Mouse (Mus musculus) heart, embryonic 14.5 days (tissue): ENCODE results near the gene Tmprss11d. TPM values are rescaled to one million over a fixed set of nuclear protein-coding genes. Genes with fewer than 3 reads are reported as not detected.
"Not testable (repeated sequence)": the region's sequence is repeated elsewhere in the genome, so short reads cannot be mapped to it uniquely, and the experiment has no call there.

Experiments used
- ATAC-seq: fragments of 200-750 bp; cut with Nextera tagmentation; 2 replicates; pipeline ENCODE4 v1.8.0; 2017; ENCODE audit warnings: low read depth, moderate TSS enrichment; ENCODE audit not compliant: insufficient number of reproducible peaks, insufficient read depth, low FRiP score
- H3K27ac ChIP-seq, 2 experiments: fragments of 200-500 bp in 1 of 2; fragments of 300-500 bp in 1 of 2; sonication (generic) in 1 of 2; replicated peaks in 1 of 2; 2 replicates each; pipeline ENCODE4 v1.5.1; 2012 to 2014; ENCODE audit warnings: low read depth in 2 of 2, low read length in 2 of 2, control low read depth in 1 of 2, mild to moderate bottlenecking in 1 of 2, mixed read lengths in 1 of 2; ENCODE audit not compliant: control insufficient read depth in 1 of 2, insufficient read depth in 1 of 2
- H3K27me3 ChIP-seq: fragments of 300-500 bp; sonication (generic); 2 replicates; pipeline ENCODE4 v1.6.1; 2014; ENCODE audit warnings: mild to moderate bottlenecking, low read length, control low read depth; ENCODE audit not compliant: control insufficient read depth, insufficient read depth
- H3K36me3 ChIP-seq: fragments of 300-500 bp; sonication (generic); 2 replicates; pipeline ENCODE4 v1.6.1; 2014; ENCODE audit warnings: mild to moderate bottlenecking, control low read depth, low read length, mixed read lengths; ENCODE audit not compliant: control insufficient read depth, insufficient read depth
- H3K4me1 ChIP-seq, 2 experiments: fragments of 200-500 bp in 1 of 2; fragments of 300-500 bp in 1 of 2; sonication (generic) in 1 of 2; 2 replicates each; pipeline ENCODE4 v1.6.1; 2012 to 2014; ENCODE audit warnings: low read length in 2 of 2, control low read depth in 1 of 2, mixed read lengths in 1 of 2; ENCODE audit not compliant: control insufficient read depth in 2 of 2, insufficient read depth in 2 of 2
- H3K4me2 ChIP-seq: fragments of 300-500 bp; sonication (generic); 2 replicates; pipeline ENCODE4 v1.6.1; 2014; ENCODE audit warnings: mild to moderate bottlenecking, low read length
- H3K4me3 ChIP-seq, 2 experiments: fragments of 200-500 bp in 1 of 2; fragments of 300-500 bp in 1 of 2; sonication (generic) in 1 of 2; 2 replicates each; pipeline ENCODE4 v1.5.1; 2012 to 2014; ENCODE audit warnings: low read length in 2 of 2, mild to moderate bottlenecking in 2 of 2, control low read depth in 1 of 2, low read depth in 1 of 2, moderate library complexity in 1 of 2; ENCODE audit not compliant: control insufficient read depth in 1 of 2, insufficient read depth in 1 of 2
- H3K9ac ChIP-seq: fragments of 300-500 bp; sonication (generic); 2 replicates; pipeline ENCODE4 v1.6.1; 2014; ENCODE audit warnings: mild to moderate bottlenecking, low read length
- H3K9me3 ChIP-seq: fragments of 300-500 bp; sonication (generic); 2 replicates; pipeline ENCODE4 v1.6.1; 2016; ENCODE audit warnings: low read length, control low read depth; ENCODE audit not compliant: control insufficient read depth
- WGBS: fragments of 180-500 bp; shearing (Covaris S2); extraction: QIAGEN DNeasy Blood & Tissue Kit; methylation state at CpG from one replicate; pipeline ENCODE4 v1.1.7; 2014; 5-methylcytosine and 5-hydroxymethylcytosine counted together
- polyA plus RNA-seq: library from polyadenylated mRNA; unstranded; fragments of >200 nt; fragmentation: Nextera tagmentation; extraction: Ambion mirVana; gene quantifications from 2 replicates; pipeline ENCODE4 v1.2.1, GENCODE M21; 2014

Gene Tmprss11d
- polyA plus RNA-seq, 1 experiment from 2014 or later = not detected

DNA sequence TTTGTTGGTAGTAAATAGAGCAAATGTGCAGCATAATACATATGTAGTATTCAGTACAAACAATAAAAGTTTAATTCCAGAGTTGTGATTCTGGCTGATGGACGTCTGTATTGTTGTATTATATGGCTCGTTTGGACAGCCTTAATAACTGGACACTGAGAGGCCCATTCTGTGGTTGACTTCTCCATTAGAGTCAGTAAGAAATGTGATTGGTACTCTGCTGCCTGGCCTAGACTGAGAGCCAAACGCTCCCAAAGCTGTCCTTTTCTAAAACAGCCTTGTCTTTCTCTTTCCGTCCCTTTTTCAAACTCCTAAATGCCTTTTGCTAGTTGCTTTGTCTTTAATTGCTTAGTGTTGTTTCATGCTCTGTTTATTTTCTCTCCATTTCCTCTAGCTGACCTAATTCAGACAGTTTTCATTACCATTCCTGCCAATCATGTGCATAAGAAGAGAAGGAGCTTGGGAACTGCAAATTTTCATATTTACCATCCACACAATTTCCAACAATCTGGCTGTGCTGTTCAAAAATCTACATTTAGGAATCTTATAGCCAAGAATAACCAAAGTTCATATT is 13.7 kb downstream of the Tmprss11d start:
- Histone ChIP-seq H3K9ac (no peak overlapping the region), H3K36me3 (no peaks in the 10 kb centered on the region), H3K27me3 (no peaks in the 10 kb centered on the region), H3K4me1 (no peaks in the 10 kb centered on the region), H3K27ac (no peak overlapping the region), H3K9me3 (no peaks in the 10 kb centered on the region), H3K4me2 (no peak overlapping the region), H3K4me3 (no peak overlapping the region)
- 58% methylated on average over 4 of the region's 4 CpGs for WGBS
- ATAC-seq = no peak

- no peaks in the 10 kb centered on the region for H3K4me1 ChIP-seq
- no peaks in the 10 kb centered on the region for H3K9me3 ChIP-seq
- H3K27me3 ChIP-seq = no peaks in the 10 kb centered on the region
- no peak overlapping the region for H3K27ac ChIP-seq
- no peak overlapping the region for H3K4me2 ChIP-seq
- ATAC-seq = no peak
- no peak overlapping the region for H3K4me3 ChIP-seq
- 20% methylated on average over 7 of the region's 7 CpGs for WGBS
- no peaks in the 10 kb centered on the region for H3K36me3 ChIP-seq
- H3K9ac ChIP-seq = no peak overlapping the region
These were observed 20.3 kb downstream of the Tmprss11d start for GRCm38 (mm10) chr5:86352966-86353365.

DNA sequence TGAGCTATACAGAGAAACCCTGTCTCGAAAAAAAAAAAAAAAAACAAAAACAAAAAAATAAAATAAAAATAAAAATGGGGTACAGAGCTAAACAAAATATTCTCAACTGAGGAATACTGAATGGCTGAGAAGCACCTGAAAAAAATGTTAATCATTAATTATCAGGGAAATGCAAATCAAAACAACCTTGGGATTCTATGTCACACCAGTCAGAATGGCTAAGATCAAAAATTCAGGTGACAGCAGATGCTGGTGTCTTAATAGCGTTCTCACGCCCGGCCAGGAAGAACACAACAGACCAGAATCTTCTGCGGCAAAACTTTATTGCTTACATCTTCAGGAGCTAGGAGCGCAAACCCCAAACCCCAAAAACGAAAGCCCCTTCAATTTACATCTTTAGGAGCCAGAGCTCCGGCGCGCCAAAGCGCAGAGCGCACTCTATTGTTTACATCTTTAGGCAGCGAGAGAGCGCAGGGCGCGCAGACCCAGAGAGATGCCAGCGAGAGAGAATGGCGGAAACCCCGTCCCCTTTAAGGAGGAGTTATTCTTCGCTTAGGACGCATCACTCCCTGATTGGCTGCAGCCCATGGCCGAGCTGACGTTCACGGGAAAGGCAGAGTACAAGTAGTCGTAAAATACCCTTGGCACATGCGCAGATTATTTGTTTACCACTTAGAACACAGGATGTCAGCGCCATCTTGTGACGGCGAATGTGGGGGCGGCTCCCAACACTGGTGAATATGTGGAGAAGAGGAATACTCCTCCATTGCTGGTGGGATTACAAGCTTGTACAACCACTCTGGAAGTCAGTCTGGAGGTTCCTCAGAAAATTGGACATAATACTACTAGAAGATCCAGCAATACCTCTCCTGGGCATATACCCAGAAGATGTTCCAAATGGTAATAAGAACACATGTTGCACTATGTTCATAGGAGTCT is 54.9 kb downstream of the Tmprss11d start:
- not testable (repeated sequence) for H3K9ac ChIP-seq, H3K4me1 ChIP-seq, H3K27me3 ChIP-seq, H3K36me3 ChIP-seq, H3K9me3 ChIP-seq, ATAC-seq, H3K27ac ChIP-seq
- Histone ChIP-seq H3K4me3 (peak overlapping the region; percentile 30 to 41; a peak in 3 of 4 replicates), H3K4me2 (peak overlapping the region; percentile 44)
- WGBS = 47% methylated on average over 28 of the region's 30 CpGs

GRCm38 (mm10) chr5:86306116-86306515 is 67.1 kb downstream of the Tmprss11d start:
- Histone ChIP-seq H3K9me3 (no peaks in the 10 kb centered on the region), H3K27me3 (no peaks in the 10 kb centered on the region), H3K36me3 (no peaks in the 10 kb centered on the region), H3K27ac (no peak overlapping the region), H3K4me3 (no peak overlapping the region), H3K4me1 (no peaks in the 10 kb centered on the region), H3K9ac (no peak overlapping the region), H3K4me2 (no peak overlapping the region)
- ATAC-seq = no peak
- WGBS = 26% methylated on average over 5 of the region's 5 CpGs

DNA sequence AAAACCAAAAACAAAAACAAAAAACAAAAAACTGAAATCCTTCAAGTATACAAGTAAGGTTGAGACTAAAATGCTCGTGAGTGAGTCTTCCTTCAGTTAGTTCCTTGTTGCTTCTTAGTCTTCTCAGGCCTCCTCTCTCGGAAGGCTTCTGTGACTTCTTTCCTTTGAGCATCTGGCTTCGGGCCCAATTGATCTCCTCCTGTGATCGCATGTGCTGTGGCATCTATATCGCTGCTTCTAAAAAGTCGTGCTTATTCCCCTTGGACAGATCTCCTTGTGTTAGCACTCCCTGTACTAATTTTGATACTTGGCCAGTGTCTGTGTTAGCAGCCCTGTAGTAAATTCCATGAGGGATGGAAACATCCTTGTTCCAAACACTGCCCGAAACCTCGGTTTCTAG is 69.3 kb downstream of the Tmprss11d start:
- Histone ChIP-seq H3K4me3 (no peak overlapping the region), H3K4me2 (no peak overlapping the region), H3K27ac (no peak overlapping the region), H3K4me1 (no peaks in the 10 kb centered on the region), H3K9ac (no peak overlapping the region), H3K9me3 (no peaks in the 10 kb centered on the region), H3K27me3 (no peaks in the 10 kb centered on the region), H3K36me3 (no peaks in the 10 kb centered on the region)
- no peak for ATAC-seq
- 84% methylated on average over 8 of the region's 8 CpGs for WGBS

- H3K4me1 ChIP-seq = no peaks in the 10 kb centered on the region
These were observed 84.0 kb downstream of the Tmprss11d start, which contains the start of gene Tmprss11c for GRCm38 (mm10) chr5:86289208-86289607. Gene Tmprss11c, minus strand, starts transcription at chr5:86289308.

More at GRCm38 (mm10) chr5:86289208-86289607, 84.0 kb downstream of the Tmprss11d start, which contains the start of gene Tmprss11c:
- Histone ChIP-seq H3K9me3 (no peaks in the 10 kb centered on the region), H3K27ac (no peak within 1 kb of the TSS), H3K9ac (no peak within 1 kb of the TSS), H3K4me2 (no peak within 1 kb of the TSS), H3K36me3 (no peaks in the 10 kb centered on the region), H3K4me3 (no peak within 1 kb of the TSS), H3K27me3 (no peaks in the 10 kb centered on the region)
- 77% methylated on average over 4 of the region's 4 CpGs for WGBS
- no peak for ATAC-seq
